Mouse (Mus musculus) liver, embryonic 14.5 days (tissue): ENCODE data around the gene Lrrc4. TPM values are rescaled to one million over a fixed set of nuclear protein-coding genes. Genes with fewer than 3 reads are reported as not detected.

Experiments
- ATAC-seq: fragments of 200-750 bp; cut with Nextera tagmentation; 2 replicates; pipeline ENCODE4 v1.8.0; 2017; ENCODE audit warnings: moderate number of reproducible peaks, mild to moderate bottlenecking, moderate library complexity; ENCODE audit not compliant: insufficient read depth
- DNase-seq, 3 experiments: peaks; one replicate each; pipeline ENCODE4 v3.0.0-alpha.2; 2012 to 2013; ENCODE audit warnings: low read depth in 3 of 3, low spot score in 3 of 3
- H3K27ac ChIP-seq: fragments of 300-500 bp; sonication (generic); 2 replicates; pipeline ENCODE4 v1.5.1; 2014; ENCODE audit warnings: moderate library complexity, mild to moderate bottlenecking, control low read depth, inconsistent platforms
- H3K27me3 ChIP-seq: fragments of 300-500 bp; sonication (generic); 2 replicates; pipeline ENCODE4 v1.6.1; 2014; ENCODE audit warnings: mild to moderate bottlenecking, low read length, moderate library complexity; ENCODE audit not compliant: control insufficient read depth, insufficient read depth
- H3K36me3 ChIP-seq: fragments of 300-500 bp; sonication (generic); replicated peaks from 2 replicates; pipeline ENCODE4 v1.6.1; 2014; ENCODE audit warnings: low read depth; ENCODE audit not compliant: control insufficient read depth, insufficient read depth
- H3K4me1 ChIP-seq, 2 experiments: fragments of 200-500 bp in 1 of 2; fragments of 300-500 bp in 1 of 2; sonication (generic) in 1 of 2; replicated peaks; 2 replicates each; pipeline ENCODE4 v1.6.1; 2012 to 2014; ENCODE audit warnings: antibody characterized with exemption in 1 of 2, inconsistent platforms in 1 of 2, low read length in 1 of 2; ENCODE audit not compliant: control insufficient read depth in 2 of 2, insufficient read depth in 2 of 2
- H3K4me2 ChIP-seq: fragments of 300-500 bp; sonication (generic); 2 replicates; pipeline ENCODE4 v1.6.1; 2014; ENCODE audit warnings: low read depth, mild to moderate bottlenecking, control low read depth, moderate library complexity
- H3K4me3 ChIP-seq, 2 experiments: fragments of 200-500 bp in 1 of 2; fragments of 300-500 bp in 1 of 2; sonication (generic) in 1 of 2; 2 replicates each; pipeline ENCODE4 v1.5.1; 2012 to 2014; ENCODE audit warnings: low read depth in 2 of 2, low read length in 2 of 2, mild to moderate bottlenecking in 2 of 2, control low read depth in 1 of 2, inconsistent platforms in 1 of 2, moderate library complexity in 1 of 2; ENCODE audit not compliant: insufficient read depth in 1 of 2
- H3K9ac ChIP-seq: fragments of 300-500 bp; sonication (generic); replicated peaks from 2 replicates; pipeline ENCODE4 v1.6.1; 2014; ENCODE audit warnings: mild to moderate bottlenecking, control low read depth, moderate library complexity
- H3K9me3 ChIP-seq: fragments of 300-500 bp; sonication (generic); 2 replicates; pipeline ENCODE4 v1.6.1; 2016; ENCODE audit warnings: low read length, mixed read lengths; ENCODE audit not compliant: control insufficient read depth
- CTCF ChIP-seq: IDR thresholded peaks from 2 replicates; pipeline ENCODE4 v1.5.1; 2016; ENCODE audit warnings: antibody characterized with exemption, low read depth, control low read depth
- EP300 ChIP-seq: IDR thresholded peaks from 2 replicates; pipeline ENCODE4 v1.6.1; 2016; ENCODE audit warnings: antibody characterized with exemption, low read depth
- WGBS: fragments of 180-500 bp; shearing (Covaris S2); extraction: QIAGEN DNeasy Blood & Tissue Kit; methylation state at CpG from one replicate; pipeline ENCODE4 v1.1.7; 2014; ENCODE audit not compliant: insufficient replicate concordance; 5-methylcytosine and 5-hydroxymethylcytosine counted together
- polyA plus RNA-seq, 2 experiments: library from polyadenylated mRNA; depleted of rRNA in 1 of 2; stranded (reverse) in 1 of 2; unstranded in 1 of 2; fragments of >200 nt; fragmentation: Nextera tagmentation in 1 of 2; extraction: Ambion mirVana in 1 of 2; gene quantifications; 2 replicates each; pipeline versions ENCODE4 v1.2.1 to v1.2.3; 2012 to 2014

The Lrrc4 gene
- polyA plus RNA-seq, 2 experiments, result 0.06 to 0.10 TPM

- Histone ChIP-seq H3K9ac (no peak overlapping the region), H3K4me2 (no peak overlapping the region), H3K4me1 (no peaks in the 10 kb centered on the region), H3K27ac (no peak overlapping the region), H3K9me3 (no peaks in the 10 kb centered on the region), H3K4me3 (no peak overlapping the region), H3K36me3 (no peaks in the 10 kb centered on the region), H3K27me3 (no peaks in the 10 kb centered on the region)
- ATAC-seq (no peak), DNase-seq (no peak)
- TF ChIP-seq EP300 (no peak), CTCF (no peak)
- WGBS, result 64% methylated on average over 3 of the region's 3 CpGs
These were observed 9.3 kb downstream of the Lrrc4 start for GRCm38 (mm10) chr6:28822296-28822695.

- no peak overlapping the region for H3K9ac ChIP-seq
- H3K4me3 ChIP-seq, result no peak overlapping the region
- no peak for TF ChIP-seq EP300
- no peak for TF ChIP-seq CTCF
- no peak overlapping the region for H3K27ac ChIP-seq
- H3K9me3 ChIP-seq, result no peaks in the 10 kb centered on the region
- 78% methylated on average over 13 of the region's 13 CpGs for WGBS
- no peaks in the 10 kb centered on the region for H3K36me3 ChIP-seq
- H3K4me1 ChIP-seq, result no peaks in the 10 kb centered on the region
- H3K4me2 ChIP-seq, result no peak overlapping the region
- DNase-seq, result no peak
- no peaks in the 10 kb centered on the region for H3K27me3 ChIP-seq
- ATAC-seq, result no peak
These were observed 11.8 kb downstream of the Lrrc4 start for GRCm38 (mm10) chr6:28819509-28820358.

- Histone ChIP-seq H3K9ac (no peak overlapping the region), H3K27me3 (no peaks in the 10 kb centered on the region), H3K4me3 (no peak overlapping the region), H3K27ac (no peak overlapping the region), H3K9me3 (no peaks in the 10 kb centered on the region), H3K4me2 (no peak overlapping the region), H3K4me1 (no peaks in the 10 kb centered on the region), H3K36me3 (no peaks in the 10 kb centered on the region)
- no peak for TF ChIP-seq CTCF
- no peak for TF ChIP-seq EP300
- 72% methylated on average over 9 of the region's 9 CpGs for whole genome bisulfite sequencing
- DNase-seq (no peak), ATAC-seq (no peak)
These were observed 14.5 kb downstream of the Lrrc4 start for GRCm38 (mm10) chr6:28817039-28817438.

GRCm38 (mm10) chr6:28814895-28815294 is 16.7 kb downstream of the Lrrc4 start:
- Histone ChIP-seq H3K4me2 (no peak overlapping the region), H3K27me3 (no peaks in the 10 kb centered on the region), H3K9ac (no peak overlapping the region), H3K9me3 (no peaks in the 10 kb centered on the region), H3K4me3 (no peak overlapping the region), H3K36me3 (no peaks in the 10 kb centered on the region), H3K27ac (no peak overlapping the region), H3K4me1 (no peaks in the 10 kb centered on the region)
- ATAC-seq (no peak), DNase-seq (no peak)
- 34% methylated on average over 2 of the region's 2 CpGs for WGBS
- no peak for TF ChIP-seq CTCF
- TF ChIP-seq EP300, result no peak

- Histone ChIP-seq H3K4me2 (no peak overlapping the region), H3K27ac (no peak overlapping the region), H3K9me3 (no peaks in the 10 kb centered on the region), H3K9ac (no peak overlapping the region), H3K4me3 (no peak overlapping the region), H3K36me3 (no peaks in the 10 kb centered on the region), H3K4me1 (no peaks in the 10 kb centered on the region), H3K27me3 (no peaks in the 10 kb centered on the region)
- 75% methylated on average over 9 of the region's 9 CpGs for WGBS
- DNase-seq (no peak), ATAC-seq (no peak)
- TF ChIP-seq CTCF, result no peak
- TF ChIP-seq EP300, result no peak
These were observed 18.5 kb downstream of the Lrrc4 start for GRCm38 (mm10) chr6:28813057-28813456.
